In the genomic region with DNA sequence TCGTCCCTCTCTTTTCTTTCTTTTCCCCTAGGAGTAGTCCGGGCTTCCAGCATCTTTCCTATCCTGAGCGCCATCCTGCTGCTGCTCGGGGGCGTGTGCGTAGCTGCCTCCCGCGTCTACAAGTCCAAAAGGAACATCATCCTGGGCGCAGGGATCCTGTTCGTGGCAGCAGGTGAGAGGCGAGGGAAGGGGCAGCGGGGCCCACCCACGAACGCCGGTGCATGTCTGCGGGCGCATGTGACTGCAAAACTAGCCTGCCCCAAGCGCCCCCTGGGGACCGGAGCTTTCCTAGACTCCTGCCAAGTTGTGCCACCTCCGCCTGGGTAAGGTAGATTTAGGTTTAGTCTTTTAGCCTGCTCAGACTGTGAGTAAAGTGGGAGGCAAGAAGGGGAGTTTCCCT, we compare ENCODE assay signal across 8 mouse cellular contexts. TPM values are rescaled to one million over a fixed set of nuclear protein-coding genes. Genes with fewer than 3 reads are reported as not detected.
DNase-seq lines count a peak whose midpoint lies in the region; ATAC-seq and TF ChIP-seq lines count a peak whose summit lies in the region.

No protein-coding gene starts in this region.

- no peaks in the 10 kb centered on the region for H3K9me3 ChIP-seq in heart, embryonic 12.5 days (replicated peaks)
- H3K9me3 ChIP-seq in forebrain, postnatal 0 days (ENCODE audit: low read length): no peaks in the 10 kb centered on the region
- no peaks in the 10 kb centered on the region for H3K9me3 ChIP-seq in liver, embryonic 13.5 days (replicated peaks)

- no peak for ATAC-seq in heart, embryonic 12.5 days (ENCODE audit: insufficient number of reproducible peaks, low FRiP score)
- ATAC-seq in forebrain, postnatal 0 days: no peak
- no peak for ATAC-seq in liver, embryonic 13.5 days (ENCODE audit: low read depth)

- H3K4me3 ChIP-seq in heart, embryonic 12.5 days: peak overlapping the region; percentile 47
- peak overlapping the region; percentile 38 for H3K4me3 ChIP-seq in forebrain, postnatal 0 days (ENCODE audit: low read depth, low read length)
- H3K4me3 ChIP-seq in liver, embryonic 13.5 days (replicated peaks): no peak overlapping the region
- peak overlapping the region; percentile 20; the same call in 1 of the 2 replicates for H3K4me3 ChIP-seq in spleen, adult 2 months (ENCODE audit: extremely low read depth, insufficient read depth, insufficient read length)

- peaks cover 57% of the 10 kb centered on the region for H3K27me3 ChIP-seq in heart, embryonic 12.5 days (replicated peaks)
- H3K27me3 ChIP-seq in forebrain, postnatal 0 days (ENCODE audit: insufficient read depth, low read length): no peaks in the 10 kb centered on the region
- peaks cover 69% of the 10 kb centered on the region for H3K27me3 ChIP-seq in liver, embryonic 13.5 days
- H3K27me3 ChIP-seq in spleen, adult 2 months (ENCODE audit: control insufficient read depth, insufficient read depth, low read length): peaks cover 27% of the 10 kb centered on the region

- no peak for TF ChIP-seq POLR2A in spleen, adult 2 months (IDR thresholded peaks at IDR 0.05; ENCODE audit: low read depth, low read length)

- peak; percentile 47 for TF ChIP-seq CTCF in forebrain, postnatal 0 days (IDR thresholded peaks at IDR 0.05; ENCODE audit: low read depth)
- no peak for TF ChIP-seq CTCF in spleen, adult 2 months (IDR thresholded peaks at IDR 0.05; ENCODE audit: extremely low read depth, insufficient read depth, insufficient read length, insufficient replicate concordance)

- H3K4me1 ChIP-seq in heart, embryonic 12.5 days (replicated peaks): peaks cover 4% of the 10 kb centered on the region
- no peaks in the 10 kb centered on the region for H3K4me1 ChIP-seq in forebrain, postnatal 0 days (ENCODE audit: insufficient read depth)
- H3K4me1 ChIP-seq in liver, embryonic 13.5 days (replicated peaks): 0 out of 2 replicates have a peak, but pooled peaks cover 8% of the 10 kb centered on the region
- peaks cover 4% of the 10 kb centered on the region for H3K4me1 ChIP-seq in spleen, adult 2 months (ENCODE audit: control insufficient read depth, insufficient read depth, insufficient read length)

- no peaks in the 10 kb centered on the region for H3K36me3 ChIP-seq in heart, embryonic 12.5 days
- no peaks in the 10 kb centered on the region for H3K36me3 ChIP-seq in forebrain, postnatal 0 days (ENCODE audit: insufficient read depth)
- no peaks in the 10 kb centered on the region for H3K36me3 ChIP-seq in liver, embryonic 13.5 days
- H3K36me3 ChIP-seq in spleen, adult 2 months (ENCODE audit: control insufficient read depth, insufficient read depth, low read length): no peaks in the 10 kb centered on the region

- H3K4me2 ChIP-seq in heart, embryonic 12.5 days: peak overlapping the region; percentile 81
- peak overlapping the region; percentile 75 for H3K4me2 ChIP-seq in forebrain, postnatal 0 days (ENCODE audit: low read depth)
- H3K4me2 ChIP-seq in liver, embryonic 13.5 days: peak overlapping the region; percentile 36

- 3% methylated on average over 20 of the region's 20 CpGs for WGBS in heart, embryonic 12.5 days
- WGBS in forebrain, postnatal 0 days: 2% methylated on average over 20 of the region's 20 CpGs
- 3% methylated on average over 20 of the region's 20 CpGs for WGBS in liver, embryonic 13.5 days (ENCODE audit: insufficient replicate concordance)
- WGBS in spleen, adult 2 months: 6% methylated on average over 20 of the region's 20 CpGs

- no peak for DNase-seq in heart, adult 8-10 months (ENCODE audit: low spot score)
- DNase-seq in CD8-positive naive resting alpha-beta T cell, adult 2 months (ENCODE audit: low read depth in 2 of 2, low spot score in 2 of 2): peak; percentile 11 to 26
- peak; percentile 29 for DNase-seq in cerebellum, adult 11-12 months
- no peak for DNase-seq in forebrain, postnatal 0 days
- DNase-seq in liver, embryonic 13.5 days: no peak
- DNase-seq in spleen, adult 2 months (ENCODE audit: low read depth in 1 of 2, low spot score in 2 of 2): peak in 1 of 2 experiments; percentile 22
- no peak for DNase-seq in urinary bladder, adult 2 months (ENCODE audit: low spot score)

- H3K27ac ChIP-seq in heart, embryonic 12.5 days (ENCODE audit: poor library complexity, severe bottlenecking): no peak overlapping the region
- no peak overlapping the region for H3K27ac ChIP-seq in forebrain, postnatal 0 days (ENCODE audit: low read depth, low read length)
- H3K27ac ChIP-seq in liver, embryonic 13.5 days: no peak overlapping the region
- H3K27ac ChIP-seq in spleen, adult 2 months (ENCODE audit: insufficient read depth, low read length): 0 out of 2 replicates have a peak overlapping the region, but pooled peaks have one; percentile 18

- H3K9ac ChIP-seq in heart, embryonic 12.5 days: 0 out of 2 replicates have a peak overlapping the region, but pooled peaks have one; percentile 23
- H3K9ac ChIP-seq in forebrain, postnatal 0 days: no peak overlapping the region
- H3K9ac ChIP-seq in liver, embryonic 13.5 days: no peak overlapping the region

RNA-seq across cellular contexts. Expression of a gene that starts 12.0 kb away (rescaled TPM):
- polyA plus RNA-seq in heart, embryonic 12.5 days (2016; fragmentation: Nextera tagmentation; extraction: Ambion mirVana): 23.1 and 23.5 TPM in 2 replicates
- 1 to 10 TPM; 2.0 to 4.4 (median 2.5) TPM for total RNA-seq in heart, adult 8-10 months (2022)
- total RNA-seq in forebrain, postnatal 0 days (2014; rRNA removed): 0.15 and 0.38 TPM in 2 replicates
- polyA plus RNA-seq in forebrain, postnatal 0 days (2015; fragmentation: Nextera tagmentation; extraction: Ambion mirVana): 0.35 and 0.43 TPM in 2 replicates
- 0.28 and 0.30 TPM in 2 replicates for polyA plus RNA-seq in liver, embryonic 13.5 days (2015; fragmentation: Nextera tagmentation; extraction: Ambion mirVana)
- polyA plus RNA-seq in spleen, adult 2 months (2012; rRNA removed): 0.11 and 0.15 TPM in 2 replicates
- polyA plus RNA-seq in urinary bladder, adult 2 months (2012; rRNA removed): not detected in 2 replicates

RNA-seq across cellular contexts. Expression of a gene that starts 21.6 kb away (rescaled TPM):
- polyA plus RNA-seq in heart, embryonic 12.5 days (2016; fragmentation: Nextera tagmentation; extraction: Ambion mirVana): 1.6 and 1.9 TPM in 2 replicates
- not detected for total RNA-seq in heart, adult 8-10 months (2022)
- total RNA-seq in forebrain, postnatal 0 days (2014; rRNA removed): 41.5 and 42.2 TPM in 2 replicates
- polyA plus RNA-seq in forebrain, postnatal 0 days (2015; fragmentation: Nextera tagmentation; extraction: Ambion mirVana): 16.5 and 17.8 TPM in 2 replicates
- 0.10 TPM in 1 of 2 replicates, not detected in the other for polyA plus RNA-seq in liver, embryonic 13.5 days (2015; fragmentation: Nextera tagmentation; extraction: Ambion mirVana)
- 1.8 and 3.0 TPM in 2 replicates for polyA plus RNA-seq in spleen, adult 2 months (2012; rRNA removed)
- polyA plus RNA-seq in urinary bladder, adult 2 months (2012; rRNA removed): 0.15 TPM in 1 of 2 replicates, not detected in the other

Comparison
In these comparisons a context has a peak if more than half of its experiments do, and no peak if none do; other contexts are left out.
1. DNase-seq: peak in CD8-positive naive resting alpha-beta T cell, adult 2 months (2 of 2) and cerebellum, adult 11-12 months (single experiment); none in heart, adult 8-10 months (single experiment), forebrain, postnatal 0 days (single experiment), liver, embryonic 13.5 days (single experiment) and urinary bladder, adult 2 months (single experiment).
2. RNA of a gene that starts 12.0 kb away (polyA plus RNA-seq): 23.1 to 23.5 TPM in heart, embryonic 12.5 days; 0.35 to 0.43 TPM in forebrain, postnatal 0 days, 0.28 to 0.30 TPM in liver, embryonic 13.5 days, 0.11 to 0.15 TPM in spleen, adult 2 months and not detected in urinary bladder, adult 2 months; every median in the first group is over 10 times any median in the second.
3. Peak in every context shown above with its lines, with median percentiles within 50 percentile points of each other: H3K4me2 ChIP-seq.